Mouse (Mus musculus) embryonic facial prominence, embryonic 11.5 days (tissue): ENCODE measurements at regions not wholly inside any gene's neighbourhood (a gene's known extent, or its start where the extent isn't known, plus 50 kb on each side); places are given as distances from the start of the nearest gene placed in this dataset.

Experiments used
- ATAC-seq: fragments of 200-750 bp; cut with Nextera tagmentation; replicated peaks from 2 replicates; pipeline ENCODE4 v1.8.0; 2017; ENCODE audit warnings: low read depth; ENCODE audit not compliant: insufficient number of reproducible peaks, low FRiP score, low TSS enrichment
- DNase-seq: peaks from one replicate; pipeline ENCODE4 v3.0.0-alpha.2; 2015; ENCODE audit warnings: low spot score
- H3K27ac ChIP-seq: fragments of 300-500 bp; sonication (generic); replicated peaks from 2 replicates; pipeline ENCODE4 v1.5.1; 2014; ENCODE audit warnings: mild to moderate bottlenecking, low read depth, low read length, control low read depth
- H3K27me3 ChIP-seq: fragments of 300-500 bp; sonication (generic); 2 replicates; pipeline ENCODE4 v1.6.1; 2014; ENCODE audit warnings: mild to moderate bottlenecking, low read length, moderate library complexity, mixed read lengths; ENCODE audit not compliant: control insufficient read depth, insufficient read depth
- H3K36me3 ChIP-seq: fragments of 300-500 bp; sonication (generic); replicated peaks from 2 replicates; pipeline ENCODE4 v1.6.1; 2014; ENCODE audit warnings: low read depth, mild to moderate bottlenecking, low read length, moderate library complexity, mixed read lengths; ENCODE audit not compliant: control insufficient read depth, insufficient read depth
- H3K4me1 ChIP-seq: fragments of 300-500 bp; sonication (generic); 2 replicates; pipeline ENCODE4 v1.6.1; 2014; ENCODE audit warnings: low read length, mixed read lengths; ENCODE audit not compliant: control insufficient read depth, insufficient read depth
- H3K4me2 ChIP-seq: fragments of 300-500 bp; sonication (generic); 2 replicates; pipeline ENCODE4 v1.6.1; 2014; ENCODE audit warnings: low read depth, mild to moderate bottlenecking, control low read depth, low read length, moderate library complexity
- H3K4me3 ChIP-seq: fragments of 300-500 bp; sonication (generic); 2 replicates; pipeline ENCODE4 v1.5.1; 2014; ENCODE audit warnings: low read depth, low read length, control low read depth
- H3K9ac ChIP-seq: fragments of 300-500 bp; sonication (generic); replicated peaks from 2 replicates; pipeline ENCODE4 v1.6.1; 2014; ENCODE audit warnings: mild to moderate bottlenecking, control low read depth, low read length
- H3K9me3 ChIP-seq: fragments of 300-500 bp; sonication (generic); replicated peaks from 2 replicates; pipeline ENCODE4 v1.6.1; 2016; ENCODE audit warnings: mild to moderate bottlenecking, low read length, inconsistent platforms, mixed read lengths; ENCODE audit not compliant: control insufficient read depth
- WGBS: fragments of 180-500 bp; shearing (Covaris S2); extraction: QIAGEN DNeasy Blood & Tissue Kit; methylation state at CpG from one replicate; pipeline ENCODE4 v1.1.7; 2014; 5-methylcytosine and 5-hydroxymethylcytosine counted together

DNA sequence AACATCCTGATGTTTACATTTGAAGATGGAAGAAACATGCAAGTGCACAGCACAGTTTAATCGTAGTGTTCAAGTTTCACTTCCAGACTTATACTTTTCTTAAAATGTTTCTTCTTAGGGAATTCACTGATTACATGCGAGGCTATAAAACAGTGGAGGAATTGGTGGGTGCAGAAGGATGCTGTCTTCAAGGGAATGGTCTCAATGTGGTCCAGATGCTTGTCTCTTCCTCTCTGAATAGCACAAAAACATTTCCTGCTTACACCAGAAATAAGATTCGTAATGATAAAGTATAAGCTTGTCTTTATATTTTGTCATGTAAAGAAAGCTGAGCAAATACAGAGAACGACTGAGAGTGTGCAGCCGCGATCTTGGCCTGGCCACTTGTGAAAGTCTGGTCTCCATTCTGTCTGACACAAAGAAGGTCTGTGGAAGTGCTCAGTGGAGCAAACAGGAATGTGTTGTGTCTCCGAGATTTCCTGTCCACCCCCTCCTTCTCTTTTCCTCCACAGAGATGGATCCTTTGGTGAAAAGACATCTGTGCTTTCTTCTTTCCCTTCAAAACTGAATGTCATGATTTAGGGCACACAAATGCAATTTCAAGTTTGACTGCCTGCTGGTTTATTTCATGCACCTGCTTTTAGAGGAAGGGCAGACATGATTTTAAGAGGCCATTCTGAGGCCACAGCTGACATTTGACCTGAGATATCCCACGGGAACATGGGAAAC lies 346.1 kb upstream of the Rgmb start:
- no peak overlapping the region for H3K4me3 ChIP-seq
- peak; percentile 39 for DNase-seq
- no peak overlapping the region for H3K9ac ChIP-seq
- H3K27ac ChIP-seq, result no peak overlapping the region
- H3K9me3 ChIP-seq, result no peaks in the 10 kb centered on the region
- no peaks in the 10 kb centered on the region for H3K4me1 ChIP-seq
- no peaks in the 10 kb centered on the region for H3K36me3 ChIP-seq
- H3K4me2 ChIP-seq, result no peak overlapping the region
- H3K27me3 ChIP-seq, result no peaks in the 10 kb centered on the region
- 34% methylated on average over 8 of the region's 8 CpGs for WGBS
- peak; percentile 72; the same call in 1 of the 2 replicates for ATAC-seq

- 61% methylated on average over 3 of the region's 3 CpGs for WGBS
- H3K27ac ChIP-seq, result no peak overlapping the region
- no peak overlapping the region for H3K4me2 ChIP-seq
- H3K4me3 ChIP-seq, result no peak overlapping the region
- no peaks in the 10 kb centered on the region for H3K36me3 ChIP-seq
- H3K4me1 ChIP-seq, result no peaks in the 10 kb centered on the region
- no peaks in the 10 kb centered on the region for H3K9me3 ChIP-seq
- H3K27me3 ChIP-seq, result no peaks in the 10 kb centered on the region
- ATAC-seq (no peak), DNase-seq (no peak)
- H3K9ac ChIP-seq, result no peak overlapping the region
Observed at GRCm38 (mm10) chr17:16173568-16174105, 342.8 kb upstream of the Rgmb start.

- Histone ChIP-seq H3K9ac (no peak overlapping the region), H3K27ac (no peak overlapping the region), H3K4me1 (no peaks in the 10 kb centered on the region), H3K36me3 (no peaks in the 10 kb centered on the region), H3K27me3 (no peaks in the 10 kb centered on the region), H3K9me3 (no peaks in the 10 kb centered on the region), H3K4me2 (no peak overlapping the region), H3K4me3 (no peak overlapping the region)
- DNase-seq (no peak), ATAC-seq (no peak)
- WGBS, result 63% methylated on average over 2 of the region's 2 CpGs
Observed at GRCm38 (mm10) chr17:16166731-16167130, 335.9 kb upstream of the Rgmb start.

DNA sequence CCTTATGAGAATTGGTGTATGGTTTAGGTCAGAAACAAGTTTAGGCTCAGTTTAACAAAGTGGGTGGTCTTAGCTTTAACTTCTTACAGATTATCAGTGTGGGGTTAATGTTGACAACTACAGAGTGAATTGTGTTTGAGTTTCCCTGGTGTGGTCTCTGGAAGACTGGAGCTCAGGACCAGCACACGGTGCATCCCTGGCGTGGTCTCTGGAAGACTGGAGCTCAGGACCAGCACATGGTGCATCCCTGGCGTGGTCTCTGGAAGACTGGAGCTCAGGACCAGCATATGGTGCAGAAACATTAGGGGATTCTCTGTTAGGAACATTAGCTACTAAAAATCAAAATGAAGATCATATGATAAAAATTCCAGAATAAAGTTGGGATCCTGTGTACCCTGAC lies 327.3 kb upstream of the Rgmb start:
- WGBS, result 60% methylated on average over 3 of the region's 3 CpGs
- no peak overlapping the region for H3K27ac ChIP-seq
- 0 out of 2 replicates have a peak, but pooled peaks have one; percentile 9 for ATAC-seq

GRCm38 (mm10) chr17:16157711-16158110 lies 326.9 kb upstream of the Rgmb start:
- Histone ChIP-seq H3K9me3 (no peaks in the 10 kb centered on the region), H3K9ac (no peak overlapping the region), H3K27me3 (no peaks in the 10 kb centered on the region), H3K4me3 (no peak overlapping the region), H3K36me3 (no peaks in the 10 kb centered on the region), H3K4me1 (no peaks in the 10 kb centered on the region), H3K4me2 (no peak overlapping the region), H3K27ac (no peak overlapping the region)
- ATAC-seq, result peak; percentile 81
- peak; percentile 48 for DNase-seq
- 31% methylated on average over 6 of the region's 6 CpGs for WGBS

More for the DNA sequence above, 327.3 kb upstream of the Rgmb start:
- Histone ChIP-seq H3K4me2 (no peak overlapping the region), H3K4me1 (no peaks in the 10 kb centered on the region), H3K9ac (no peak overlapping the region), H3K4me3 (no peak overlapping the region), H3K36me3 (no peaks in the 10 kb centered on the region), H3K9me3 (no peaks in the 10 kb centered on the region), H3K27me3 (no peaks in the 10 kb centered on the region)
- no peak for DNase-seq

DNA sequence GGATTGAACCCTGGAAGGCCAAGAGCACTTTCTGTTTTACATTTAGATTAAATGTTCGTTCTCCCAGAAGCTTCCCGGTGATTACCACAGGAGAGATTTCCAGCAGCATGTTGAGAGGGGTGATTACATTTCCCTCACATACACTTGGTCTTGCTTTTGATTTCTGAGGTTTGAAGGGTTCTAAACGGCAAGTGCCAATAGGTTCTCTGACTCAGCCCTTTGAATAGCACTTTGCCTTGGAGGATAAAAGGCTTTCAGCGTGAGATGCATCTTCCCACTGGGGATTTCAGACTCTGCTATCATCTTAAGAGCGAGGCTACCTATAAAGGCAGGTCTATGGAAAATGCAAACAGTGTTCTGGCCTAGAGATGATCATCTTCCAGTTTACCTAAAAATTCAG lies 326.3 kb upstream of the Rgmb start:
- H3K4me2 ChIP-seq, result no peak overlapping the region
- H3K9me3 ChIP-seq, result no peaks in the 10 kb centered on the region
- no peak for DNase-seq
- no peak for ATAC-seq
- H3K27me3 ChIP-seq, result no peaks in the 10 kb centered on the region
- WGBS, result 61% methylated on average over 5 of the region's 5 CpGs
- H3K9ac ChIP-seq, result no peak overlapping the region
- no peaks in the 10 kb centered on the region for H3K36me3 ChIP-seq
- no peaks in the 10 kb centered on the region for H3K4me1 ChIP-seq
- H3K27ac ChIP-seq, result no peak overlapping the region
- H3K4me3 ChIP-seq, result no peak overlapping the region

DNA sequence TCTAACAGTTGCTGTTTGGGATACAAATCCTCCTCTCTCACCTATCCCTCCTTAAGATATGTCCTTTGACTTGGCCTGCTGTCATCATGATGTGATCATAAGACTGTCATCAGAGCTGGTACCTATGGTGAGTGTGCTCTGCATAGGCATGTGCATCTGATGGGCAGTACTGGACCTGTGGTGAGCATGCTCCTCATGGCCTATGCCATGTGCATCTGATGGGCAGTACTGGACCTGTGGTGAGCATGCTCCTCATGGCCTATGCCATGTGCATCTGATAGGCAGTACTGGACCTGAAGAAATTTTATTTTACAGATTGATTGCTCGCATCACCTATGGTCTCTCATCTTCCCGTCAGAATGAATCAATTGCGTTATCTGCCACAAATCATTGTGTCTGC lies 325.8 kb upstream of the Rgmb start:
- DNase-seq (no peak), ATAC-seq (0 out of 2 replicates have a peak, but pooled peaks have one; percentile 62)
- no peaks in the 10 kb centered on the region for H3K9me3 ChIP-seq
- no peak overlapping the region for H3K4me3 ChIP-seq
- no peak overlapping the region for H3K27ac ChIP-seq
- H3K9ac ChIP-seq, result no peak overlapping the region
- H3K36me3 ChIP-seq, result no peaks in the 10 kb centered on the region
- H3K4me2 ChIP-seq, result no peak overlapping the region
- no peaks in the 10 kb centered on the region for H3K4me1 ChIP-seq
- 91% methylated on average over 3 of the region's 3 CpGs for WGBS
- no peaks in the 10 kb centered on the region for H3K27me3 ChIP-seq

- H3K9me3 ChIP-seq, result no peaks in the 10 kb centered on the region
- no peaks in the 10 kb centered on the region for H3K27me3 ChIP-seq
- no peak overlapping the region for H3K4me2 ChIP-seq
- H3K9ac ChIP-seq, result no peak overlapping the region
- H3K4me1 ChIP-seq, result no peaks in the 10 kb centered on the region
- no peak overlapping the region for H3K4me3 ChIP-seq
- DNase-seq, result no peak
- H3K36me3 ChIP-seq, result no peaks in the 10 kb centered on the region
- no peak overlapping the region for H3K27ac ChIP-seq
- 76% methylated on average over 3 of the region's 3 CpGs for WGBS
- ATAC-seq, result no peak
Observed at GRCm38 (mm10) chr17:16155587-16155986, 324.7 kb upstream of the Rgmb start.
